Mouse (Mus musculus) thymus, adult 2 months (tissue): ENCODE results near the gene Tacc3.

Experiments
- CTCF ChIP-seq: fragments of 200-500 bp; IDR thresholded peaks from 2 replicates; pipeline ENCODE4 v1.5.1; 2012; ENCODE audit warnings: mild to moderate bottlenecking, control low read depth, low read length, moderate library complexity, borderline replicate concordance; ENCODE audit not compliant: control insufficient read depth, poor library complexity, insufficient read depth; ENCODE audit errors: extremely low read depth
- POLR2A ChIP-seq: fragments of 200-500 bp; IDR thresholded peaks from 2 replicates; pipeline ENCODE4 v1.6.1; 2012; ENCODE audit warnings: mild to moderate bottlenecking, low read length, control low read depth, moderate library complexity; ENCODE audit not compliant: control insufficient read depth, poor library complexity, insufficient read depth; ENCODE audit errors: extremely low read depth

DNA sequence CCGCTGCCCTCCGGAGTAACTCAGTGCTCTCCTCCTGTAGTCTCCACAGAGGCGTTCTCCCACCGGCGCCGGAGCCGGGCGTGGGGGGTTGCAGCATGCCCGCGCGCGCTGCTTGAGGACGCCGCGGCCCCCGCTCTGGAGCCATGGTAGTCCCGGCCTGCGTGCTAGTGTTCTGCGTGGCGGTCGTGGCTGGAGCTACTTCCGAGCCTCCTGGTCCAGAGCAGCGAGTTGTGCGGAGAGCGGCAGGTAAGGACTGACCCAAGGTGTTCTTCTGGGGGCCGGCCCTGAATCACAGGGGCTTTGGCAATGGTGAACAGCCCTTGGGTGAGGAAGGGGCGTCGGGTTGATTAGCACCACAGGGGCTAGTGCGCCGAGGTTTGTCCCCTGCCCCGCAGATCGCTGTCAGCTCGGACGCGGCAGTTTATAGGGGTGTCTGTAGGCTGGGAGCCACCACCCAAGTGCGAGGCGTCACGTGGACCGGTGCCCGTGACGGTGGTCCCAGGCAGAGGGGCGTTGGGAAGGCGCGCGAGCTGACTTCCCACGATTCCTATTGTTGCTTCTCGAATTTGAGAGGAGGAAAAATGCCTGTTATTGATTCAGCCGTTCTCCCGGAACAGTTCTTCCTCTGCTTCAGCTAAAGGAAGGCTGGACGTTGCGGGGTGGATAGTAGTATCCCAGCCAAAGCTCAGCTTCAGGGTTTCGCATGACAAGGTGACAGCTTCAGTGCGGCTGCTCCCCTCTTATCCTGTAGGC is 64.5 kb downstream of the Tacc3 start:
- no peak for TF ChIP-seq CTCF
- no peak for TF ChIP-seq POLR2A
